ENCODE assay signal across 8 mouse cellular contexts in the genomic region with DNA sequence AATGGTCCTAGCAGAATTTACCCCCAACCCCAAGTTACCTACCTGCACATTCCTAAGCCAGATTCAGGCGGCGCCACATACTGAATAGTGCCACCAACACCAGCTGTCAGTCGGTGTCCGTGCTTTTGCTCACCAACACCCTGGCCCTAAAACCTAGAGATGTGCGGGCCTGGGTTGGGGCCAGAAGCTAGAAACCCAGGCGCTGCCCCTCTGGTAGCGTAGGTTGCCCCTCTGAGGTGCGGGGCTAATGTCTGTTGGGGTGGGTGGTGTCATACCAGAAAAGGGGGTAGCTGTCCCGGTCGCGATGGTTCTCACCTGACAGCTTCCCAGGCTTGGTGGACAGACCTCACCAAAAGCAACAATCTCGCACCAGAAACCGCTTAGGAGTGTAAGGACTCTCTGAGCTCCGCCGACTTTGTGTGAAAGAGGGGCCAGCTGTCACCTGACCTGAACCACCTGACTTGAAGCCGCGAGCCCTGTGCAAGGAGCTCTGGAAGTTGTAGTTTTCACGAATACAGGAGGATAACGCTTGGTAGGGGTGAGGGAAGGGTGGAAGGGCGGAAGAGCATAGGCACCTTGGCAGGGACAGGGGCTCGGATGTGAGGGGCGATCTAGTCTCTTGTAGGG. TPM values are rescaled to one million over a fixed set of nuclear protein-coding genes. Genes with fewer than 3 reads are reported as not detected.
DNase-seq lines count a peak whose midpoint lies in the region; ATAC-seq and TF ChIP-seq lines count a peak whose summit lies in the region.

A gene (minus strand): TSS at position 440 of the 627 bp plus-strand sequence.

- peaks cover 2% of the 10 kb centered on the region for H3K27me3 ChIP-seq in CH12.LX (replicated peaks)
- H3K27me3 ChIP-seq in embryonic facial prominence, embryonic 14.5 days (replicated peaks; ENCODE audit: control insufficient read depth, insufficient read depth, low read length), result no peaks in the 10 kb centered on the region
- H3K27me3 ChIP-seq in heart, embryonic 13.5 days (replicated peaks), result no peaks in the 10 kb centered on the region
- no peaks in the 10 kb centered on the region for H3K27me3 ChIP-seq in liver, embryonic 12.5 days (replicated peaks)
- H3K27me3 ChIP-seq in myocyte (ENCODE audit: control insufficient read depth, insufficient read depth, insufficient read length), result no peaks in the 10 kb centered on the region

- no peak for TF ChIP-seq POLR2A in CH12.LX (IDR thresholded peaks at IDR 0.05; ENCODE audit: low read depth, low read length)
- TF ChIP-seq POLR2A in myocyte (IDR thresholded peaks at IDR 0.05; ENCODE audit: insufficient read length, low read depth), result peak; percentile 44

- H3K4me1 ChIP-seq in CH12.LX (ENCODE audit: control insufficient read depth in 1 of 2, insufficient read depth in 2 of 2), result peaks cover 6 to 25% of the 10 kb centered on the region in 2 experiments; a peak in 3 of 4 replicates
- 0 out of 2 replicates have a peak, but pooled peaks cover 3% of the 10 kb centered on the region for H3K4me1 ChIP-seq in embryonic facial prominence, embryonic 14.5 days (ENCODE audit: control insufficient read depth, insufficient read depth, low read length)
- peaks cover 16% of the 10 kb centered on the region for H3K4me1 ChIP-seq in heart, embryonic 13.5 days
- H3K4me1 ChIP-seq in liver, embryonic 12.5 days, result peaks cover 23% of the 10 kb centered on the region

- H3ac ChIP-seq in myocyte (ENCODE audit: control insufficient read depth, insufficient read length), result peak within 1 kb of the TSS; percentile 10

- ATAC-seq in embryonic facial prominence, embryonic 14.5 days (ENCODE audit: low read depth), result peak; percentile 97
- peak; percentile 91 for ATAC-seq in heart, embryonic 13.5 days (ENCODE audit: extremely low read depth, insufficient number of reproducible peaks, low FRiP score, low TSS enrichment)
- ATAC-seq in liver, embryonic 12.5 days, result peak; percentile 95

- WGBS in embryonic facial prominence, embryonic 14.5 days, result 3% methylated on average over 21 of the region's 22 CpGs
- WGBS in heart, embryonic 13.5 days, result 2% methylated on average over 22 of the region's 22 CpGs
- WGBS in liver, embryonic 12.5 days (ENCODE audit: insufficient replicate concordance), result 2% methylated on average over 22 of the region's 22 CpGs

- no peak for TF ChIP-seq EP300 in CH12.LX (IDR thresholded peaks at IDR 0.05; ENCODE audit: low read length)

- H3K4me2 ChIP-seq in CH12.LX (ENCODE audit: insufficient read depth, low read depth, poor library complexity, severe bottlenecking) (peak within 1 kb of the TSS; percentile 90), myocyte (ENCODE audit: low read depth) (peak within 1 kb of the TSS; percentile 95)
- H3K4me2 ChIP-seq in embryonic facial prominence, embryonic 14.5 days (ENCODE audit: low read depth, low read length), result peak within 1 kb of the TSS; percentile 96
- peak within 1 kb of the TSS; percentile 98 for H3K4me2 ChIP-seq in heart, embryonic 13.5 days
- H3K4me2 ChIP-seq in liver, embryonic 12.5 days, result peak within 1 kb of the TSS; percentile 99

- no peak within 1 kb of the TSS for H3K27ac ChIP-seq in CH12.LX (ENCODE audit: insufficient read depth, low read depth)
- no peak within 1 kb of the TSS for H3K27ac ChIP-seq in embryonic facial prominence, embryonic 14.5 days (replicated peaks; ENCODE audit: low read depth, low read length)
- peak within 1 kb of the TSS; percentile 68 for H3K27ac ChIP-seq in heart, embryonic 13.5 days (replicated peaks)
- peak within 1 kb of the TSS; percentile 77 for H3K27ac ChIP-seq in liver, embryonic 12.5 days

- H3K9ac ChIP-seq in CH12.LX (ENCODE audit: insufficient read depth, low read depth), result peak within 1 kb of the TSS; percentile 76
- peak within 1 kb of the TSS; percentile 83 for H3K9ac ChIP-seq in embryonic facial prominence, embryonic 14.5 days (ENCODE audit: low read depth, low read length)
- peak within 1 kb of the TSS; percentile 92 for H3K9ac ChIP-seq in heart, embryonic 13.5 days
- H3K9ac ChIP-seq in liver, embryonic 12.5 days, result peak within 1 kb of the TSS; percentile 88

- dilution Hi-C loops in CH12.LX (cut with MboI; ENCODE audit: extremely low pct_ligation_motif_present, extremely low pct_unique_long_range_greater_than_20kb, low sequenced_read_pairs), result no loop called here

- TF ChIP-seq RAD21 in CH12.LX (IDR thresholded peaks at IDR 0.05; ENCODE audit: low read depth, low read length), result no peak

- H3K9me3 ChIP-seq in CH12.LX (replicated peaks; ENCODE audit: low read length), result no peaks in the 10 kb centered on the region
- H3K9me3 ChIP-seq in embryonic facial prominence, embryonic 14.5 days (ENCODE audit: control insufficient read depth, low read length), result no peaks in the 10 kb centered on the region
- no peaks in the 10 kb centered on the region for H3K9me3 ChIP-seq in heart, embryonic 13.5 days
- no peaks in the 10 kb centered on the region for H3K9me3 ChIP-seq in liver, embryonic 12.5 days (replicated peaks)

- peak; percentile 83 for DNase-seq in CH12.LX (ENCODE audit: extremely low read depth)
- peak; percentile 85 for DNase-seq in adrenal gland, postnatal 10 days
- peak; percentile 95 for DNase-seq in embryonic facial prominence, embryonic 14.5 days (ENCODE audit: low spot score)
- DNase-seq in kidney, postnatal 25 days, result peak; percentile 88 to 94
- peak; percentile 77 for DNase-seq in thymus, postnatal 4 days

- H3K79me2 ChIP-seq in CH12.LX (replicated peaks; ENCODE audit: control insufficient read depth, extremely low read depth, insufficient read depth, poor library complexity, severe bottlenecking), result no peaks in the 10 kb centered on the region
- no peaks in the 10 kb centered on the region for H3K79me2 ChIP-seq in myocyte (ENCODE audit: control insufficient read depth, insufficient read depth)

- H3K36me3 ChIP-seq in CH12.LX (replicated peaks in 1 of 2; ENCODE audit: control insufficient read depth in 1 of 2, insufficient read depth in 1 of 2, low read length in 1 of 2) (peaks cover 0 to 7% of the 10 kb centered on the region in 2 experiments), myocyte (ENCODE audit: control insufficient read depth, insufficient read depth) (no peaks in the 10 kb centered on the region)
- 0 out of 2 replicates have a peak, but pooled peaks cover 5% of the 10 kb centered on the region for H3K36me3 ChIP-seq in embryonic facial prominence, embryonic 14.5 days (ENCODE audit: control insufficient read depth, insufficient read depth, low read length)
- H3K36me3 ChIP-seq in heart, embryonic 13.5 days, result peaks cover 10% of the 10 kb centered on the region
- peaks cover 12% of the 10 kb centered on the region for H3K36me3 ChIP-seq in liver, embryonic 12.5 days

- H3K4me3 ChIP-seq in CH12.LX (replicated peaks in 1 of 3; ENCODE audit: low read depth in 2 of 3, low read length in 2 of 3, poor library complexity in 1 of 3), result peak within 1 kb of the TSS; percentile 70 to 91 (median 79)
- H3K4me3 ChIP-seq in embryonic facial prominence, embryonic 14.5 days (ENCODE audit: low read depth, low read length), result peak within 1 kb of the TSS; percentile 73
- H3K4me3 ChIP-seq in heart, embryonic 13.5 days, result peak within 1 kb of the TSS; percentile 85
- H3K4me3 ChIP-seq in liver, embryonic 12.5 days, result peak within 1 kb of the TSS; percentile 83
- H3K4me3 ChIP-seq in myocyte, result peak within 1 kb of the TSS; percentile 58

- in situ Hi-C loops in CH12.LX (cut with MboI; ENCODE audit: low pct_ligation_motif_present, low pct_unique_long_range_greater_than_20kb, low sequenced_read_pairs), result no loop called here

- TF ChIP-seq CTCF in CH12.LX (conservative IDR thresholded peaks at IDR 0.05 in 1 of 2, IDR thresholded peaks at IDR 0.05 in 1 of 2; ENCODE audit: low read depth in 2 of 2, low read length in 2 of 2), result no peak

TF ChIP-seq in CH12.LX, 34 proteins besides CTCF, POLR2A, EP300 and RAD21 (continues in another document):
- TF ChIP-seq MAFK (IDR thresholded peaks at IDR 0.05; ENCODE audit: insufficient replicate concordance, low read length), result no peak
- TF ChIP-seq MAX (IDR thresholded peaks at IDR 0.05; ENCODE audit: low read length), result no peak
- TF ChIP-seq HCFC1 (IDR thresholded peaks at IDR 0.05; ENCODE audit: low read depth, low read length), result peak; percentile 92
- no peak for TF ChIP-seq CHD1 (IDR thresholded peaks at IDR 0.05; ENCODE audit: low read depth, low read length)
- peak; percentile 12; the same call in 1 of the 2 replicates for TF ChIP-seq NRF1 (IDR thresholded peaks at IDR 0.05; ENCODE audit: low read depth, low read length)
- no peak for TF ChIP-seq MYC (IDR thresholded peaks at IDR 0.05; ENCODE audit: low read depth, low read length)
- TF ChIP-seq KAT2A (IDR thresholded peaks at IDR 0.05; ENCODE audit: insufficient replicate concordance, low read length), result peak; percentile 70; the same call in 1 of the 2 replicates
- peak; percentile 91 for TF ChIP-seq USF2 (conservative IDR thresholded peaks at IDR 0.05; ENCODE audit: low read depth, low read length)
- peak; percentile 87 for TF ChIP-seq SIN3A (IDR thresholded peaks at IDR 0.05; ENCODE audit: low read length)
- TF ChIP-seq MXI1 (IDR thresholded peaks at IDR 0.05; ENCODE audit: low read depth, low read length), result no peak; the same call in 1 of the 2 replicates

TF ChIP-seq in myocyte, 11 proteins besides CTCF, POLR2A, EP300 and RAD21:
- TF ChIP-seq MYOD1 (IDR thresholded peaks at IDR 0.05; ENCODE audit: control insufficient read depth in 1 of 3, insufficient read length in 2 of 3, low read depth in 2 of 3), result peak in 1 of 3 experiments; percentile 7
- peak; percentile 98 for TF ChIP-seq USF1 (IDR thresholded peaks at IDR 0.05; ENCODE audit: low read depth)
- no peak for TF ChIP-seq REST (IDR thresholded peaks at IDR 0.05; ENCODE audit: insufficient read depth, insufficient read length)
TF ChIP-seq in myocyte: peak in this region for 2.

RNA-seq across cellular contexts. Expression of the gene that starts here (rescaled TPM):
- total RNA-seq in CH12.LX (2012; rRNA removed) (4.8 and 5.2 TPM in 2 replicates), CH12.LX (2014; rRNA removed) (5.8 and 5.9 TPM in 2 replicates)
- polyA plus RNA-seq in CH12.LX (2012; ENCODE audit: insufficient read length, low read depth) (4.5 and 5.2 TPM in 2 replicates), myocyte (2012; fragmentation: generic; extraction: Trizol) (11.6 TPM)
- 10 to 100 TPM; 14.6 to 17.1 TPM for total RNA-seq in adrenal gland, postnatal 10 days (2021)
- polyA plus RNA-seq in embryonic facial prominence, embryonic 14.5 days (2014; fragmentation: Nextera tagmentation; extraction: Ambion mirVana), result 18.8 and 22.0 TPM in 2 replicates
- polyA plus RNA-seq in heart, embryonic 13.5 days (2015; fragmentation: Nextera tagmentation; extraction: Ambion mirVana), result 11.0 and 11.7 TPM in 2 replicates
- 7.5 and 8.2 TPM in 2 replicates for polyA plus RNA-seq in liver, embryonic 12.5 days (2016; fragmentation: Nextera tagmentation; extraction: Ambion mirVana)

Comparison
In these comparisons a context has a peak if more than half of its experiments do, and no peak if none do; other contexts are left out.
1. H3K27ac ChIP-seq: peak in heart, embryonic 13.5 days (single experiment) and liver, embryonic 12.5 days (single experiment); none in CH12.LX (single experiment) and embryonic facial prominence, embryonic 14.5 days (single experiment).
2. Peak in every context shown above with its lines, with median percentiles within 50 percentile points of each other: DNase-seq, H3K4me2 ChIP-seq, H3K4me3 ChIP-seq, H3K9ac ChIP-seq and ATAC-seq.